Mouse (Mus musculus) cerebellum, adult 2 months (tissue): ENCODE data around the gene Krtap5-4.
"Not testable (repeated sequence)": the region's sequence is repeated elsewhere in the genome, so short reads cannot be mapped to it uniquely, and the experiment has no call there.

Experiments used
- CTCF ChIP-seq: fragments of 200-500 bp; IDR thresholded peaks from 2 replicates; pipeline ENCODE4 v1.5.1; 2011; ENCODE audit warnings: low read depth, mild to moderate bottlenecking, control low read depth, low read length, moderate library complexity, borderline replicate concordance; ENCODE audit not compliant: insufficient read depth
- POLR2A ChIP-seq: fragments of 200-500 bp; IDR thresholded peaks from 2 replicates; pipeline ENCODE4 v1.6.1; 2011; ENCODE audit warnings: low read length, control low read depth, borderline replicate concordance; ENCODE audit not compliant: insufficient read depth

DNA sequence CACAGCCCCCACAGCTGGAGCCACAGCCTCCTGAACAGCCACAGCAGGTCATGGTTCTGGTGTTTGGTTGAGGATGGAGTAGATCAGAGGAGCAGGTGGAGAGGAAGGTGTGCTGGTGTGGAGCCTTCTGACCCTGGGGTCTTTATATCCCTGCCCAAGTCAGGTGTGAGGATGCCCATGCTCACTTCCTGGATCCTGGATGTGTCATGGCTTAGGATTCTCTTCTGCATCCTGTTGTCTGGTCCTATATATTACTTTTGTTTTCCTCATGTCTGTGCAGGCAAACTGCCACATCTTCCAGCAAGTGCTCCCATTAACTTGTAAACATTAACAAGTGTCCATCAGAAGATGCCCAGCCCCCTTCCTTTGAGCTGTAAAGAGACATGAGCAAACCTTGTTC is 6.3 kb upstream of the Krtap5-4 start, which contains the start of gene Krtap5-1:
- not testable (repeated sequence) for TF ChIP-seq POLR2A, CTCF
